Mouse (Mus musculus) heart, adult 8-10 months (tissue): Measurements from ENCODE around the gene Olfr1342. TPM values are rescaled to one million over a fixed set of nuclear protein-coding genes. Genes with fewer than 3 reads are reported as not detected.
A peak's percentile ranks its signal among the peaks of the same experiment; 100 is the strongest.

ENCODE experiments used
- DNase-seq: peaks from one replicate; pipeline ENCODE4 v3.0.0; 2022; ENCODE audit warnings: low spot score
- total RNA-seq, 4 experiments: library from RNA; stranded (reverse); gene quantifications; 2 replicates each; pipeline ENCODE4 v1.2.4; 2022

The Olfr1342 gene
- total RNA-seq = not detected

DNA sequence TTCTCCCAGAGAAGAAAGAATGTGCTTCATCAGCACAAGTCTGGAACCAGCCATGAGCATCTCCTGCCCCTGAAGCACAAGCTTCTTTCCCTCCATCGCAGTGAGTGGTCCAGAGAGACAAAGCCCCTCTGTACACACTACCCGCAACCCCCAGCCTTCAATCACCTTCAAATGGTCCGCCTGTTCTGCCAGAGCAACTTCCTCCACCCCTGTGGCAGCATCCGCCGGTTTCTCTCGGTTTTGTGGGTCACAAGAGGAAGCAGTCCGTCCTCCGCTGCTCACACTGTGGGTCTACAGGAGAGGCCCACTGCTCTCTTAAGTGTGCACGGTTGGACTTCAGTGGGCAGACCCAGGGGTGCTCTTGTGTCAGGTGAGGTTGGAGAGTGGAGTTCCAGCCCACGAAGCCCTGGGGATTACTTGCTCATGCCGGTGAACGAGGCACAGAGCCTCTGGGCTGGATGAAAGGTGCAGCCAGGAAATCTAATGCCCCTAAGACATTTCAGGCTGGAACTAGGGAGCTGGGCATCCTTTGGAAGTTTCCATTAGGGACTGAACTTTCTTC is at the start of gene Olfr1342:
Olfr1342 (minus strand) TSS at position 345 of the 562 bp plus-strand sequence.
- DNase-seq = no peak

DNA sequence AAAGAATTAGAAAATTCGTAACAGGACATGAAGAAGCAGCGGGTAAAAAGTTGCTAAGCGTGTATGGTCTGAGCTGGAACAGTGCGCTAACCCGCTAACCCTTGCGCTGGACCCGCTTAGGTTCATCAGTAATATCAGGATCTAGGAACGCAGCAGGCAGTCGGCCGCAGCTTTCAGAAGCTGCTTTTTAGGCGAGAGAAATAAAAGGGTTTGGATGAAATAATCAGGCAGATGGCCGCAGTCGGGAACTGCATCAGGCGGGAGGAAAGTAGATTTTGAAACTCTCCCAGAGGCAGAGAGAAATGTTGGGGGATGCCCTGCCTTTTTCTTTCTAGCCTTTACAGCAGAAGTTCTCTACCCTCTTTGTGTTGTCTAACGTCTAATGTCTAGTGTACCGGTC is 49.3 kb upstream of the Olfr1342 start:
- no peak for DNase-seq

DNA sequence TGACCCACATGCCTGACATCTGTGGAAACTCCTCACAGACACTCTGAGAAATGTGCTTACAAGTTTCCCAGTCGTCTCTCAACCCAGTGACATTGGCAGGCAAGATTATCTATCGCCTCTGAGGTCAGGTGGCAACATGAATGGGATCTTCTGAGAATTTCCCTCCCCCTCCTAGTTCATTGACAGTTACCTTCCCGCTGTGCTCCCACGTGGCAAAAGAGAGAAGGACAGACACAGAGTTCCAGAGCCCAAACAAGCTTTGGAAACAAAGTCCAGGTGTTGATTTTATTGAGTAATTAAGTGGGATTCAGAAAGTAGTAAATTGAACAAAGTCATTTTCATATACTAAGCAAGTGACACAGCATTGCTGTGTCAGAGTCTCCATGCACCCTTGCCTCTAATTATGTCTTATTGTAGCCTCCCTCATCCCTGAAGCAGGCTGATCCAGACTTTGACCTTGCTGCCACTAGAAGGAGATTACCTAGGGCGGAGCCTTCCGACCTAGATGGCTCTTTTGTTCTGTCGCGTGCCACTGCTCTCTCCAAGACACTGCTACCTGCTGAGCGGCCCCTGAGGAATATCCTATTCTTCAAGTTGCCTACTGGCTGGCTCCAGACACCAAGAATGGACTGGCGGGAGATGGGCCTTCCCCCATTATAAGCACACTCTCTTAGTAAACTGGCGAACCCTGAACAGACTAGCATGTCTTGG is 48.6 kb upstream of the Olfr1342 start:
- no peak for DNase-seq

DNA sequence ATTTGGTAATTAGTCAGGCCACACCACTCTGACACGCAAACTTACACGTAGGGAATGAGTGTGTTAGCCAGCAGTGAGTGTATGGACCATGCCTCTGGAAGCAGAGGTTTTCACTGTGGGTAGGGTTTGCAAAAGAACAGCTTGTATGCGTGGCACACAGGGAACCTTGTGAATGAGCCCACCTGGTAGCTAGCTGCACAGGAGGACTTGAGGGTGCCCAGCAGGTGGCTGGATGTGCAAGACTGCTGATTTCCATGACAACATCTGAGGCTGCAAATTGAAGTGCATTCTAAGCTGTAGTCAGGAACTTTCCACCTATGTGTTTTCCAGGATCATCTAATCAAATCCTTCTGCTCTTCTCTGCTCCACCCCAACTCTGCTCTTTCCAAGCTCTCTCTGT is 47.0 kb upstream of the Olfr1342 start:
- no peak for DNase-seq

DNA sequence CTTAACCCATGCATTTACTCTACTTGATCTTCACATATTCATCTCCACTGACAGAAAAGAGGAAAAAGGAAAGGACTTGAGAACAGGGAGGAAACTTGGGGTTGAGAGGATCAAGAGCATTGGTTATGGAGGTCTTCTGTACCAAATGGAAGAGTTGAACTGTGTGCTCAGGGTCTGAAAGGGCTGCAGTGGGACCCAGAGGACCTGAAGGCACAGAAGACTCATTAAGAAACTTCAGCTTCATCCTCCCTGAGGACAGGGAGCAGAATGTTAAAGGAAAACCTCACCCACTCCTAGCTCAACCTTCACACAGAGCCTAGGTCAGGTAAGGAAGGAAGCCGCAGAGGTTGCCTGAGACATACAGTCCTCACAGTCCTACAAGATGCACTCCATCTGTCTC is 39.3 kb upstream of the Olfr1342 start, which contains the start of gene Olfr1339:
Olfr1339 (plus strand) TSS at position 301 of the 400 bp plus-strand sequence.
- DNase-seq = no peak

DNA sequence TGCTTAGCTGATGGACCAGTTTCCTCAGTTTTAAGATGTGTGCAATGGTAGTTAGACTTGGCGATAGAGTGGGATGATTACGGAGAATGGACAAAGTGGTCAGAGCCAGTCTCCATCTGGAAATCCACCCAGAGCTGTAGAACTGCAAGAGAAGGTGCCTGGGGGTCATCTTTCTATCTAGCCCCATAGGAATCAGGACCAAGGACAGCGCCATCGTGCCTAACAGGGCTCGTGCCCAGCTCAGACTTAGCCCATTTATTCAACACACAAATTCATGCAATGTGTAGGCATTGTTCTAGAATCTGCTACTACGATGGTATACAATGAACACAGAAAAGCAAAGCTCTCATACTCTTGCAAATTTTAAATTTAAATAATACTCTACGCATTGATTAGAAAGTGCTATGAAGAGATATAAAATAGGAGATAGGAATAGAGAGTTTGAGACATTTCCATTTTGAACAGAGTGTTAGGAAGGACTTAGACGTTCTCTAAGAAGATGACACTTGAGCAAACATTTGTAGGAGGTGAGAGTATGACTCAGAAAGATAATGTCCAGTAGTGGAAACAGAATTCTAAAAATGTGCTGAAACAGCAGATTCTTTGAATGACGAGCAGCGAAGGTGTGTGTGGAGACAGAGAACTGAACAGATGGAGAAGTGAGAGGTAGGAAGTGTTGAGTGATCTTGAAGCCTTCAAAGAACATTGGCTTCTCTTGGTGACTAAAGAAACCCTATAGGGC is 29.4 kb upstream of the Olfr1342 start:
- no peak for DNase-seq

DNA sequence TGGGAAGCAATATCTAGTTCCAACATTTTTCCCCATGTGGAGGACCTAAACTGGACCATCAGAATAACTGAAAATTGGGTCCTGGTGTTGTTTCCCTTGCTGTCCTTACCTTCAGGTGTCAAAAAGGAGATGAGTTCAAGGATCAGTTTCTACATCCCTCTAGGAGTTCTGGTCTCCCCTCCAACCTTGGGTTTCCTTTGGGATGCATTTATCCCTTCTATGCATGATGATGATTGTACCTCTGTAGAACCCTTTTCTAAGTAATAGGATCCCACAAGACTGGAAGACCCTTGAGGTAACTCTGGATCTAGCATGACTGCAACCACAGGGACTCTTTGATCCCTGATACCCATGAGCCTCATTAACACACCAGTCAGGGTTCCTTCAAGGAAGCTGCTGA is 27.3 kb upstream of the Olfr1342 start, which contains the start of gene Olfr1340:
Olfr1340 (plus strand) TSS at position 301 of the 400 bp plus-strand sequence.
- no peak for DNase-seq

DNA sequence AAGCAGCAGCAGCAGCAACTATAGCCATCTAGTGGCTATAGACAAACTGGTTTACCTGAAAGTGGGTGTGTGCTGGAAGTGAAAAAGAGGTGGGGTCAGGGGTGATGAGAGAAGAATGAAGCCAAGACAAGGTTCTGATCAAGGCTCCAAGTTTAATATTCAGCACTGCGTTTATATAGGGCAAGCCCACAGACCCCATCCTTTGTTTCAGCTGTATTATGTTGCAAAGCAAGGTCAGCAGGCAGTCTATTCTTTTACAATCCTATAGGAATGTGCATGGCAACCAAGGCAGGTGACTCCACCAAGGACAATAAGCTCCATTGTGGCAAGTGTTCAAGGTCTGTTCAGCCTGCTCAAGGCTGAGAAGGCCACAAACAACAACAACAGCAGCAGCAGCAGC is 19.1 kb upstream of the Olfr1342 start:
- no peak for DNase-seq

DNA sequence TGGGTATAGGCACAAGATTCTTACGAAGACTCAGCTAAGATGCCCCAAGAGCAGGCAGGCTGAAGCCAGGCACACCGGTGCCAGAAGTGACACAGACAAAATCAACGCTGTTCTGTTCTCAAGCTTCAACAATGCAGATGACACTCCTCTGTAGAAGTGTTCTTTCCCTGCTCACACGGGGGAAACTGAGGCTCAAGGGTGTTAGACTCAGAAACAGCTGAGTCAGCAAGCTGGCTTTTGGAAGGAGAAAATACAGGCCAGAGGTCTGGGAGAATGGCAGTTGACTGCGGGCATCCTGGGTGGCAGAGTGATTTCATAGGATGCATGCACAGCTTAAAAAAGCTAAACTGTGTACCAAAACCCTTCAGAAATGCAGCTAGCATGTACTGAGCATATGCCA is 15.5 kb upstream of the Olfr1342 start:
- no peak for DNase-seq

DNA sequence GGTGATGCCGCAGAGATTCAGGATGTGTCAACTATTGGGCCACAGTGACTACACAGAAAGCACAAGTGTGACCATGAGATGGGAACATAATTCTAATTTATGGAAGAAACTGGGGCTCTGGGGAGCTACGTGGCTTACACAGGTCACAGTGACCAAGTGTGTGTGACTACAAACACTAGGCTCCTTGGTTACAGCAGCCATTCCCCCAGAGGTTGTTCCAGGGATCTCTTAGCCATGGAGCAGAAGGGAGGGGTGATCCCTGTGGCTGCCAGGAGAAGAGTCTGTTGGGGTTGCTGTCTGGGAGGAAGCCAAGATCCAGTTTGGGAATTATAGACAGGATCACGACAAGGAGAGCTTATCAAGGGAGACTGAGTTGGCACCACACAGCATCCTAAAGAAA is 10.7 kb upstream of the Olfr1342 start, which contains the start of gene Olfr1341:
Olfr1341 (plus strand) TSS at position 301 of the 400 bp plus-strand sequence.
- DNase-seq = no peak

DNA sequence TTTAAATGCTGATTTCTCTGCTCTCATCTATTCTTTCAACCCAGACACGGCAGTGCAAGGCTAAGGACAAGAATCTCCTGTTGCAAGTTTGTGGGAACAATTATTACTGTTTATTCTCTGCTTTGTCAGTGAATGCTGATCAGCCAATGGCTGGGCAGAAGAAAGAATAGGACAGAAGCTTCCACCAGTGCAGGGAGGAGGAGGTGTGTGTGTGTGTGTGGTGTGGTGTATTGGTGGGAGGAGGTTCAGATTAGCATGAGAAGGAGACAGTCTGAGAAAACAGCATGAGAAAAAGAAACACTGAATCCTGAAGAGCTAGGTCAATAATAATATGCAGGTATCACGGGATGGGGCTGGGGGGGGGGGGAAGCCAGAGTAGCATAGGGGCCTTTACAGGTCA is 1.3 kb upstream of the Olfr1342 start:
- no peak for DNase-seq

DNA sequence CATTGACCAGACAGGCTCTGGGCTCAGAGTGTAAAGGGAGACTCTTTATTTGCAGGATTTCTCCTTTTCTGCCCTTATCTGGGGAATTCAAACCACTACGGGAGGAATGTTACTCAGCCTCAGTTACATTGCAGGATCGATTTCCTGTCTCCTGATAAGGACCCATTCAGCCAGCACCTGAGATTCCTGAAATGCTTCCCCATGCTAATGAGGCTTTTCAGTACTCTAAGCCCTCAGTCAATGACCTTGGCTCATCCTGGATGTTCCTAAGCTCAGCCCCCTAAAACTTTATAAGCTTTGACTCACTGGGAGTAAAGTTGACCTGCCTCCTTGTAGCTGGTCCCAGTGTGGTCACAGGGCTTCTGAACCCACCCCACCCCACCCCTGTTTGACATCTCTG is 5.5 kb downstream of the Olfr1342 start:
- DNase-seq = no peak

DNA sequence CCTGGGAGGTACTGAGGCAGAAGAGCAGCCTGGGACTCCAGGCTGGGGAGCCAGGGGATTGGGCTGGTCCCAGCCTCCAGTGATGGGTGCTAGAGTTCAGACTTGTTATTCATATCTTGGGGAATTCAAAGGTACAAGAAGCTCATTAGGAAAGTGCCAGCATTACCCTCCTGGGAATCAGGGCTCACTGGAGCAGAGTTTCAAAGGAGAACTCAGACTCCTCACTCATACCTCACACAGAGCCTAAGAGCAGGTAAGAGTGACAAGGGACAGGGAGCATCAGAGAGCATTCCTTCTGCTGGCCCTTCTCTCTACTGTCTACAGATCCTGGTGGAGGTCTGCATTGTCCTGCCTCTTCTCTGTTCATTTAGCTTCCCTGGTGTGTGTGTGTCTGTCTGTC is 33.9 kb downstream of the Olfr1342 start, which contains the start of gene Olfr62:
Olfr62 (plus strand) TSS at position 301 of the 400 bp plus-strand sequence.
- DNase-seq = no peak

DNA sequence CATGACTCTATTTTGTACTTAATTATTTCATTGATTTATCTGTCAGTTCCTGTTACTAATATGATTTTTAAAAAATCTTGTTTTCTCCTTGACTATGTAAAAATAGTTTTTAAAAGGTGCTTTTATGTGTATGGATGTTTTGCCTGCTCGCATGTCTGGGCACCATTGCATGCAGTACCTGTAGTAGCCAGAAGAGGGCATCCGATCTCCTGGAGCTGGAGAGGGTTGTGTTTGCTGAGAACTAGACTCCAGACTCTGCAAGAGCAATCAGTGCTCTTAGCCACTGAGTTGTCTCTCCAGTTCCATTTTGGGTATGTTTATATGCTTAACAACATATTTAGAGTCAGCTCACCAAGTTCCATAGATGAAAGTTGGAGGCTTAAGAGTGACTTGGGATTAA is 47.3 kb downstream of the Olfr1342 start:
- DNase-seq = peak; percentile 40

DNA sequence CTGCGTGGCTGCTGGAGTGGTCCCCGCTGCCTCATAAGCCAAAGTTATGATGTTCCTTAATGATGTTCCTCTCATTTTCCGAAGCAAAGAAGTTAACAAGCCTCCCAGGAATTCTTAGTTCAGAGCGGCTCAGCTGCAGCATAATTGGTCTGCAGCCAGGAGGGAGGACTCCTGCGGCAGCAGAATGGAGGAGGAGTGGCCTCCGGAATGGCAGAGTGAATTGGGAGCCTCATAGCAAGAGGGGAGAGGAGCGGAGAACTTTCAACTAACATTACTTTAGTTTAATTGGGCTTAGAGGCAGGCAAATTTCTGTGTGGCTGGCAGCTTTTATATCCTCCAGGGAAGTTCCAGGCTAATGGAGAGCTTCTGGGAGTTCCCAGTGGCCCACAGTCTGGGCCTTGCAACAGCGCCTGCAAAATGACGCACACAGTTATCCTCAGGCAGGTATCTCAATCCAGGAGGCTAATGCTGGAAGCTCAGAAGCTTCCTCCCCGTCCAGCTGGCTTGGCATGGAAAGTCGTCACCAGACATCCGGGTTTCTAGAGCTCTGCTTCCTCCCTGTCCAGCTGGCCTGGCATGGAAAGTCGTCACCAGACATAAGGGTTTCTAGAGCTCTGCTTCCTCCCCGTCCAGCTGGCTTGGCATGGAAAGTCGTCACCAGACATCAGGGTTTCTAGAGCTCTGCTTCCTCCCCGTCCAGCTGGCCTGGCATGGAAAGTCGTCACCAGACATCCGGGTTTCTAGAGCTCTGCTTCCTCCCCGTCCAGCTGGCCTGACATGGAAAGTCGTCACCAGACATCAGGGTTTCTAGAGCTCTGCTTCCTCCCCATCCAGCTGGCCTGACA is 50.0 kb downstream of the Olfr1342 start:
- DNase-seq = no peak

Other genes starting within 250 kb of the Olfr1342 start
- under 1 TPM; 0.41 to 0.97 (median 0.51) TPM for gene Mpl, start 235.2 kb downstream of the Olfr1342 start, total RNA-seq
- gene Tie1, start 202.7 kb downstream of the Olfr1342 start, total RNA-seq = 10 to 100 TPM; 50.0 to 57.6 (median 56.7) TPM
- gene 2610528J11Rik, start 165.8 kb downstream of the Olfr1342 start, total RNA-seq = not detected
- under 1 TPM in 2 of 4 experiments, not detected in 2; 0.12 to 0.23 TPM for gene Tmem125, start 148.7 kb downstream of the Olfr1342 start, total RNA-seq
- under 1 TPM in 1 of 4 experiments, not detected in 3; 0.06 TPM for gene Cfap57, start 72.0 kb downstream of the Olfr1342 start, total RNA-seq
- 10 to 100 TPM; 26.6 to 42.0 (median 37.1) TPM for gene Ebna1bp2, start 72.0 kb downstream of the Olfr1342 start, total RNA-seq
- gene Olfr62, start 33.8 kb downstream of the Olfr1342 start, total RNA-seq = not detected
- gene Olfr1341, start 10.8 kb upstream of the Olfr1342 start, total RNA-seq = not detected
- gene Olfr1340, start 27.4 kb upstream of the Olfr1342 start, total RNA-seq = not detected
- not detected for gene Olfr1339, start 39.4 kb upstream of the Olfr1342 start, total RNA-seq
- gene Olfr1338, start 66.0 kb upstream of the Olfr1342 start, total RNA-seq = not detected
- not detected for gene Olfr1337, start 89.8 kb upstream of the Olfr1342 start, total RNA-seq
- gene Olfr1335, start 117.2 kb upstream of the Olfr1342 start, total RNA-seq = not detected
- gene Olfr1333, start 143.5 kb upstream of the Olfr1342 start, total RNA-seq = not detected
- gene Olfr1331, start 171.9 kb upstream of the Olfr1342 start, total RNA-seq = not detected
- not detected for gene Olfr1330, start 195.8 kb upstream of the Olfr1342 start, total RNA-seq
- not detected for gene Olfr1329, start 224.7 kb upstream of the Olfr1342 start, total RNA-seq
- not detected for gene Olfr1328, start 245.9 kb upstream of the Olfr1342 start, total RNA-seq